Mouse (Mus musculus): ENCODE measurements around the gene Otogl. TPM values are rescaled to one million over a fixed set of nuclear protein-coding genes. Genes with fewer than 3 reads are reported as not detected.

Otogl gene
- polyA plus RNA-seq, 1 experiment from 2014 or later = 0.01 TPM

GRCm38 (mm10) chr10:107752351-107753143, 159.4 kb downstream of the Otogl start:
- no peak overlapping the region for H3K4me3 ChIP-seq (ENCODE audit: low read depth, low read length)
- WGBS (ENCODE audit: insufficient replicate concordance) = 36% methylated on average over 14 of the region's 15 CpGs
- no peaks in the 10 kb centered on the region for H3K36me3 ChIP-seq (ENCODE audit: control insufficient read depth, insufficient read depth)
- no peak overlapping the region for H3K27ac ChIP-seq (ENCODE audit: low read length)
- H3K9ac ChIP-seq (ENCODE audit: low read depth, low read length) = no peak overlapping the region
- H3K27me3 ChIP-seq (ENCODE audit: control insufficient read depth, insufficient read depth, low read depth, low read length) = no peaks in the 10 kb centered on the region
- no peak for ATAC-seq (ENCODE audit: low read depth)
- no peak overlapping the region for H3K4me2 ChIP-seq (ENCODE audit: low read depth, low read length)
- H3K9me3 ChIP-seq (replicated peaks; ENCODE audit: control insufficient read depth, low read length) = no peaks in the 10 kb centered on the region
- no peaks in the 10 kb centered on the region for H3K4me1 ChIP-seq (ENCODE audit: control insufficient read depth, low read depth, low read length)

GRCm38 (mm10) chr10:107751944-107752343, 160.0 kb downstream of the Otogl start:
- H3K36me3 ChIP-seq (ENCODE audit: control insufficient read depth, insufficient read depth) = no peaks in the 10 kb centered on the region
- H3K9me3 ChIP-seq (replicated peaks; ENCODE audit: control insufficient read depth, low read length) = no peaks in the 10 kb centered on the region
- ATAC-seq (ENCODE audit: low read depth) = no peak
- no peak overlapping the region for H3K9ac ChIP-seq (ENCODE audit: low read depth, low read length)
- no peak overlapping the region for H3K4me2 ChIP-seq (ENCODE audit: low read depth, low read length)
- H3K27me3 ChIP-seq (ENCODE audit: control insufficient read depth, insufficient read depth, low read depth, low read length) = no peaks in the 10 kb centered on the region
- no peak overlapping the region for H3K4me3 ChIP-seq (ENCODE audit: low read depth, low read length)
- WGBS (ENCODE audit: insufficient replicate concordance) = 25% methylated on average over 6 of the region's 6 CpGs
- H3K4me1 ChIP-seq (ENCODE audit: control insufficient read depth, low read depth, low read length) = no peaks in the 10 kb centered on the region
- H3K27ac ChIP-seq (ENCODE audit: low read length) = no peak overlapping the region

GRCm38 (mm10) chr10:107747566-107747965, 164.4 kb downstream of the Otogl start:
- H3K4me1 ChIP-seq (ENCODE audit: control insufficient read depth, low read depth, low read length) = no peaks in the 10 kb centered on the region
- no peak overlapping the region for H3K4me2 ChIP-seq (ENCODE audit: low read depth, low read length)
- no peak overlapping the region for H3K4me3 ChIP-seq (ENCODE audit: low read depth, low read length)
- no peak overlapping the region for H3K27ac ChIP-seq (ENCODE audit: low read length)
- WGBS (ENCODE audit: insufficient replicate concordance) = 14% methylated on average over 5 of the region's 5 CpGs
- H3K27me3 ChIP-seq (ENCODE audit: control insufficient read depth, insufficient read depth, low read depth, low read length) = no peaks in the 10 kb centered on the region
- no peaks in the 10 kb centered on the region for H3K36me3 ChIP-seq (ENCODE audit: control insufficient read depth, insufficient read depth)
- no peaks in the 10 kb centered on the region for H3K9me3 ChIP-seq (replicated peaks; ENCODE audit: control insufficient read depth, low read length)
- no peak overlapping the region for H3K9ac ChIP-seq (ENCODE audit: low read depth, low read length)
- ATAC-seq (ENCODE audit: low read depth) = no peak

GRCm38 (mm10) chr10:107746717-107747116, 165.2 kb downstream of the Otogl start:
- H3K36me3 ChIP-seq (ENCODE audit: control insufficient read depth, insufficient read depth) = no peaks in the 10 kb centered on the region
- ATAC-seq (ENCODE audit: low read depth) = no peak
- no peaks in the 10 kb centered on the region for H3K27me3 ChIP-seq (ENCODE audit: control insufficient read depth, insufficient read depth, low read depth, low read length)
- H3K4me1 ChIP-seq (ENCODE audit: control insufficient read depth, low read depth, low read length) = no peaks in the 10 kb centered on the region
- H3K9me3 ChIP-seq (replicated peaks; ENCODE audit: control insufficient read depth, low read length) = no peaks in the 10 kb centered on the region
- no peak overlapping the region for H3K9ac ChIP-seq (ENCODE audit: low read depth, low read length)
- H3K4me3 ChIP-seq (ENCODE audit: low read depth, low read length) = no peak overlapping the region
- H3K27ac ChIP-seq (ENCODE audit: low read length) = no peak overlapping the region
- WGBS (ENCODE audit: insufficient replicate concordance) = 28% methylated on average over 9 of the region's 9 CpGs
- no peak overlapping the region for H3K4me2 ChIP-seq (ENCODE audit: low read depth, low read length)

GRCm38 (mm10) chr10:107739815-107740214, 172.1 kb downstream of the Otogl start:
- 64% methylated on average over 5 of the region's 5 CpGs for WGBS (ENCODE audit: insufficient replicate concordance)
- no peak for ATAC-seq (ENCODE audit: low read depth)
- H3K4me3 ChIP-seq (ENCODE audit: low read depth, low read length) = no peak overlapping the region

GRCm38 (mm10) chr10:107737743-107738142, 174.2 kb downstream of the Otogl start:
- no peaks in the 10 kb centered on the region for H3K27me3 ChIP-seq (ENCODE audit: control insufficient read depth, insufficient read depth, low read depth, low read length)
- H3K9ac ChIP-seq (ENCODE audit: low read depth, low read length) = no peak overlapping the region
- no peak overlapping the region for H3K4me3 ChIP-seq (ENCODE audit: low read depth, low read length)
- no peak overlapping the region for H3K4me2 ChIP-seq (ENCODE audit: low read depth, low read length)
- H3K27ac ChIP-seq (ENCODE audit: low read length) = no peak overlapping the region
- ATAC-seq (ENCODE audit: low read depth) = no peak
- H3K36me3 ChIP-seq (ENCODE audit: control insufficient read depth, insufficient read depth) = no peaks in the 10 kb centered on the region
- 53% methylated on average over 6 of the region's 6 CpGs for WGBS (ENCODE audit: insufficient replicate concordance)
- H3K9me3 ChIP-seq (replicated peaks; ENCODE audit: control insufficient read depth, low read length) = no peaks in the 10 kb centered on the region
- no peaks in the 10 kb centered on the region for H3K4me1 ChIP-seq (ENCODE audit: control insufficient read depth, low read depth, low read length)

More at GRCm38 (mm10) chr10:107739815-107740214, 172.1 kb downstream of the Otogl start:
- Histone ChIP-seq H3K36me3 (ENCODE audit: control insufficient read depth, insufficient read depth) (no peaks in the 10 kb centered on the region), H3K9me3 (replicated peaks; ENCODE audit: control insufficient read depth, low read length) (no peaks in the 10 kb centered on the region), H3K27ac (ENCODE audit: low read length) (no peak overlapping the region), H3K9ac (ENCODE audit: low read depth, low read length) (no peak overlapping the region), H3K4me1 (ENCODE audit: control insufficient read depth, low read depth, low read length) (no peaks in the 10 kb centered on the region), H3K4me2 (ENCODE audit: low read depth, low read length) (no peak overlapping the region), H3K27me3 (ENCODE audit: control insufficient read depth, insufficient read depth, low read depth, low read length) (no peaks in the 10 kb centered on the region)

- 70% methylated on average over 7 of the region's 7 CpGs for WGBS (ENCODE audit: insufficient replicate concordance)
- no peak overlapping the region for H3K27ac ChIP-seq (ENCODE audit: low read length)
- no peak overlapping the region for H3K4me2 ChIP-seq (ENCODE audit: low read depth, low read length)
- H3K27me3 ChIP-seq (ENCODE audit: control insufficient read depth, insufficient read depth, low read depth, low read length) = no peaks in the 10 kb centered on the region
- no peak overlapping the region for H3K9ac ChIP-seq (ENCODE audit: low read depth, low read length)
- no peak overlapping the region for H3K4me3 ChIP-seq (ENCODE audit: low read depth, low read length)
- H3K36me3 ChIP-seq (ENCODE audit: control insufficient read depth, insufficient read depth) = no peaks in the 10 kb centered on the region
- no peak for ATAC-seq (ENCODE audit: low read depth)
- no peaks in the 10 kb centered on the region for H3K9me3 ChIP-seq (replicated peaks; ENCODE audit: control insufficient read depth, low read length)
- no peaks in the 10 kb centered on the region for H3K4me1 ChIP-seq (ENCODE audit: control insufficient read depth, low read depth, low read length)
Measured at GRCm38 (mm10) chr10:107735448-107735847, 176.5 kb downstream of the Otogl start.

GRCm38 (mm10) chr10:107734327-107734726, 177.6 kb downstream of the Otogl start:
- Histone ChIP-seq H3K9ac (ENCODE audit: low read depth, low read length) (no peak overlapping the region), H3K4me1 (ENCODE audit: control insufficient read depth, low read depth, low read length) (no peaks in the 10 kb centered on the region), H3K36me3 (ENCODE audit: control insufficient read depth, insufficient read depth) (no peaks in the 10 kb centered on the region), H3K4me3 (ENCODE audit: low read depth, low read length) (no peak overlapping the region), H3K27me3 (ENCODE audit: control insufficient read depth, insufficient read depth, low read depth, low read length) (no peaks in the 10 kb centered on the region), H3K4me2 (ENCODE audit: low read depth, low read length) (no peak overlapping the region), H3K9me3 (replicated peaks; ENCODE audit: control insufficient read depth, low read length) (no peaks in the 10 kb centered on the region), H3K27ac (ENCODE audit: low read length) (no peak overlapping the region)
- no peak for ATAC-seq (ENCODE audit: low read depth)

GRCm38 (mm10) chr10:107725631-107726030, 186.3 kb downstream of the Otogl start:
- Histone ChIP-seq H3K4me2 (ENCODE audit: low read depth, low read length) (no peak overlapping the region), H3K4me1 (ENCODE audit: control insufficient read depth, low read depth, low read length) (no peaks in the 10 kb centered on the region), H3K4me3 (ENCODE audit: low read depth, low read length) (no peak overlapping the region), H3K36me3 (ENCODE audit: control insufficient read depth, insufficient read depth) (no peaks in the 10 kb centered on the region), H3K9ac (ENCODE audit: low read depth, low read length) (no peak overlapping the region), H3K27ac (ENCODE audit: low read length) (no peak overlapping the region), H3K27me3 (ENCODE audit: control insufficient read depth, insufficient read depth, low read depth, low read length) (no peaks in the 10 kb centered on the region), H3K9me3 (replicated peaks; ENCODE audit: control insufficient read depth, low read length) (no peaks in the 10 kb centered on the region)
- ATAC-seq (ENCODE audit: low read depth) = no peak
- 41% methylated on average over 7 of the region's 7 CpGs for WGBS (ENCODE audit: insufficient replicate concordance)

All from liver, embryonic 16.5 days (tissue).